Mouse (Mus musculus): ENCODE data around the gene Foxd1. TPM values are rescaled to one million over a fixed set of nuclear protein-coding genes. Genes with fewer than 3 reads are reported as not detected.
A peak's percentile ranks its signal among the peaks of the same experiment; 100 is the strongest.

Foxd1 gene
- polyA plus RNA-seq, 2 experiments, result 0.32 to 0.89 TPM

- no peak overlapping the region for H3K27ac ChIP-seq (replicated peaks; ENCODE audit: low read depth, low read length)
- no peak overlapping the region for H3K9ac ChIP-seq (ENCODE audit: low read depth, low read length, severe bottlenecking)
- 79% methylated on average over 16 of the region's 16 CpGs for WGBS
- no peak overlapping the region for H3K4me2 ChIP-seq (replicated peaks; ENCODE audit: low read depth, low read length, severe bottlenecking)
- H3K27me3 ChIP-seq (ENCODE audit: control insufficient read depth, insufficient read depth, low read length), result peaks cover 1% of the 10 kb centered on the region; the same call in 1 of the 2 replicates
- no peak overlapping the region for H3K4me3 ChIP-seq (replicated peaks; ENCODE audit: low read length)
- DNase-seq (ENCODE audit: low spot score) (no peak), ATAC-seq (ENCODE audit: low FRiP score, low read depth) (no peak)
- no peaks in the 10 kb centered on the region for H3K36me3 ChIP-seq (ENCODE audit: control insufficient read depth, insufficient read depth, low read length)
- H3K4me1 ChIP-seq (ENCODE audit: control insufficient read depth, insufficient read depth, low read length), result no peaks in the 10 kb centered on the region
- peaks cover 5% of the 10 kb centered on the region; the same call in 1 of the 2 replicates for H3K9me3 ChIP-seq (ENCODE audit: control insufficient read depth, low read length)
- no peak for TF ChIP-seq POLR2A (IDR thresholded peaks at IDR 0.05; ENCODE audit: borderline replicate concordance, extremely low read depth, insufficient read depth, insufficient read length)
Measured at GRCm38 (mm10) chr13:98383911-98384498, 30.0 kb downstream of the Foxd1 start.

DNA sequence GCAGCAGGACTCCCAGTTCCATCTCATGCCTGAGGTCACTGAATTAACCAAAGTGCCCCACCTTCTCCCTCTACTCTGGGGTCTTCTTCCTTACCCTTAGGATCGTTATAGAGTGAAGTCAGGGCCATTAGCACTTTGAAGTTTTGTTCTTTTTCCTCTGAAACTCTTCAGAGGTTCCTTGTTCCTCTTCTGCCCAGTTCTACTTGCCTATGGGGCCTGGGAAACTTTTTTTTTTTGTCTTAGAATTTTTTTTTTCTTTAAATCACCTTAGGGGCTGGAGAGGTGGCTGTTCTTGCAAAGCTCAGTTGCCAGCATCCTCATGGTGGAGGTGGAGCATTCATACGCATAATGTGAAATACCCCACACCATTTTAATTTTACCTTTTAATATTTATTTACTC, 31.8 kb downstream of the Foxd1 start:
- DNase-seq (ENCODE audit: low spot score) (no peak), ATAC-seq (ENCODE audit: low FRiP score, low read depth) (no peak)
- no peak overlapping the region for H3K4me2 ChIP-seq (replicated peaks; ENCODE audit: low read depth, low read length, severe bottlenecking)
- no peak overlapping the region for H3K9ac ChIP-seq (ENCODE audit: low read depth, low read length, severe bottlenecking)
- H3K4me3 ChIP-seq (replicated peaks; ENCODE audit: low read length), result no peak overlapping the region
- peaks cover 10% of the 10 kb centered on the region; the same call in 1 of the 2 replicates for H3K27me3 ChIP-seq (ENCODE audit: control insufficient read depth, insufficient read depth, low read length)
- H3K9me3 ChIP-seq (ENCODE audit: control insufficient read depth, low read length), result peaks cover 5% of the 10 kb centered on the region; the same call in 1 of the 2 replicates
- H3K27ac ChIP-seq (replicated peaks; ENCODE audit: low read depth, low read length), result no peak overlapping the region
- TF ChIP-seq POLR2A (IDR thresholded peaks at IDR 0.05; ENCODE audit: borderline replicate concordance, extremely low read depth, insufficient read depth, insufficient read length), result no peak
- WGBS, result 86% methylated on average over 2 of the region's 2 CpGs
- no peaks in the 10 kb centered on the region for H3K4me1 ChIP-seq (ENCODE audit: control insufficient read depth, insufficient read depth, low read length)
- H3K36me3 ChIP-seq (ENCODE audit: control insufficient read depth, insufficient read depth, low read length), result no peaks in the 10 kb centered on the region

- H3K9ac ChIP-seq (ENCODE audit: low read depth, low read length, severe bottlenecking), result no peak overlapping the region
- WGBS, result 53% methylated on average over 1 of the region's 1 CpGs
- H3K27me3 ChIP-seq (ENCODE audit: control insufficient read depth, insufficient read depth, low read length), result peaks cover 31% of the 10 kb centered on the region
- DNase-seq (ENCODE audit: low spot score) (no peak), ATAC-seq (ENCODE audit: low FRiP score, low read depth) (no peak)
- no peaks in the 10 kb centered on the region for H3K36me3 ChIP-seq (ENCODE audit: control insufficient read depth, insufficient read depth, low read length)
- H3K4me3 ChIP-seq (replicated peaks; ENCODE audit: low read length), result no peak overlapping the region
- peaks cover 5% of the 10 kb centered on the region; the same call in 1 of the 2 replicates for H3K9me3 ChIP-seq (ENCODE audit: control insufficient read depth, low read length)
- H3K4me2 ChIP-seq (replicated peaks; ENCODE audit: low read depth, low read length, severe bottlenecking), result no peak overlapping the region
- no peak overlapping the region for H3K27ac ChIP-seq (replicated peaks; ENCODE audit: low read depth, low read length)
- no peak for TF ChIP-seq POLR2A (IDR thresholded peaks at IDR 0.05; ENCODE audit: borderline replicate concordance, extremely low read depth, insufficient read depth, insufficient read length)
- peaks cover 23% of the 10 kb centered on the region for H3K4me1 ChIP-seq (ENCODE audit: control insufficient read depth, insufficient read depth, low read length)
Measured at GRCm38 (mm10) chr13:98389092-98389491, 35.0 kb downstream of the Foxd1 start.

DNA sequence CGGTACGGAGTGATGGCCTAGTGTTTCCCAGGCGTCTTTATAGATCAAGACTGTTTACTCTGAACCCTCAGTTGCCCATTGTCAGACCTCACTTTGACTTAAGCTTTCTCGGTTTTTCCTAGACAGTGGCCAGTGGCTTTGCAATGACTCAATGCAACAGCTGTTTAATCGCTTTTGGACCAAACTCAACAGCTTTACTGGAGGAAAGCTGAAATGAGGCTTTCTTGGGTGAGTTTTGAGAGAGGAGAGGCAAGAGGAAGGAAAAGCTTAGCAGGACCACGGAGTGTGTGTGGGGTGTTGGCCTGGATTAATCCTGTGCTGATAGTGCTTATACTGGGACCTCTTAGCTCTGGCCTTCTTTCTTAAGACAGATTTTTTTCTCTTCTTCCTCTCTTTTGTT, 36.3 kb downstream of the Foxd1 start:
- Histone ChIP-seq H3K9ac (ENCODE audit: low read depth, low read length, severe bottlenecking) (no peak overlapping the region), H3K4me2 (replicated peaks; ENCODE audit: low read depth, low read length, severe bottlenecking) (peak overlapping the region; percentile 59), H3K27ac (replicated peaks; ENCODE audit: low read depth, low read length) (no peak overlapping the region), H3K27me3 (ENCODE audit: control insufficient read depth, insufficient read depth, low read length) (peaks cover 31% of the 10 kb centered on the region), H3K4me3 (replicated peaks; ENCODE audit: low read length) (no peak overlapping the region; the same call in 1 of the 2 replicates), H3K4me1 (ENCODE audit: control insufficient read depth, insufficient read depth, low read length) (peaks cover 23% of the 10 kb centered on the region), H3K9me3 (ENCODE audit: control insufficient read depth, low read length) (peaks cover 5% of the 10 kb centered on the region; the same call in 1 of the 2 replicates), H3K36me3 (ENCODE audit: control insufficient read depth, insufficient read depth, low read length) (no peaks in the 10 kb centered on the region)
- no peak for TF ChIP-seq POLR2A (IDR thresholded peaks at IDR 0.05; ENCODE audit: borderline replicate concordance, extremely low read depth, insufficient read depth, insufficient read length)
- DNase-seq (ENCODE audit: low spot score) (peak; percentile 59), ATAC-seq (ENCODE audit: low FRiP score, low read depth) (no peak)
- WGBS, result 12% methylated on average over 6 of the region's 6 CpGs

- WGBS, result under 1% methylated on average over 68 of the region's 68 CpGs
- no peak for TF ChIP-seq POLR2A (IDR thresholded peaks at IDR 0.05; ENCODE audit: borderline replicate concordance, extremely low read depth, insufficient read depth, insufficient read length)
- peak overlapping the region; percentile 40 for H3K4me3 ChIP-seq (replicated peaks; ENCODE audit: low read length)
- H3K4me1 ChIP-seq (ENCODE audit: control insufficient read depth, insufficient read depth, low read length), result peaks cover 23% of the 10 kb centered on the region
- DNase-seq (ENCODE audit: low spot score) (peak; percentile 51), ATAC-seq (ENCODE audit: low FRiP score, low read depth) (peak; percentile 81)
- peaks cover 5% of the 10 kb centered on the region; the same call in 1 of the 2 replicates for H3K9me3 ChIP-seq (ENCODE audit: control insufficient read depth, low read length)
- peaks cover 31% of the 10 kb centered on the region for H3K27me3 ChIP-seq (ENCODE audit: control insufficient read depth, insufficient read depth, low read length)
- H3K36me3 ChIP-seq (ENCODE audit: control insufficient read depth, insufficient read depth, low read length), result no peaks in the 10 kb centered on the region
- H3K27ac ChIP-seq (replicated peaks; ENCODE audit: low read depth, low read length), result peak overlapping the region; percentile 45
- peak overlapping the region; percentile 46 for H3K9ac ChIP-seq (ENCODE audit: low read depth, low read length, severe bottlenecking)
- H3K4me2 ChIP-seq (replicated peaks; ENCODE audit: low read depth, low read length, severe bottlenecking), result peak overlapping the region; percentile 59
Measured at GRCm38 (mm10) chr13:98390771-98391634, 37.0 kb downstream of the Foxd1 start.
